Mouse (Mus musculus) forebrain, embryonic 10.5 days (tissue): ENCODE measurements around the gene Ush1g. TPM values are rescaled to one million over a fixed set of nuclear protein-coding genes. Genes with fewer than 3 reads are reported as not detected.
A peak's percentile ranks its signal among the peaks of the same experiment; 100 is the strongest.

Experiments
- DNase-seq: peaks from one replicate; pipeline ENCODE4 v3.0.0-alpha.2; 2017; ENCODE audit warnings: low spot score; ENCODE audit errors: extremely low spot score
- H3K27ac ChIP-seq: fragments of 300-500 bp; sonication (generic); 2 replicates; pipeline ENCODE4 v1.5.1; 2016; ENCODE audit warnings: mild to moderate bottlenecking
- H3K27me3 ChIP-seq: fragments of 300-500 bp; sonication (generic); 2 replicates; pipeline ENCODE4 v1.6.1; 2016; ENCODE audit warnings: mild to moderate bottlenecking; ENCODE audit not compliant: poor library complexity, severe bottlenecking
- H3K36me3 ChIP-seq: fragments of 300-500 bp; sonication (generic); replicated peaks from 2 replicates; pipeline ENCODE4 v1.6.1; 2016; ENCODE audit warnings: mild to moderate bottlenecking, moderate library complexity
- H3K4me1 ChIP-seq: fragments of 300-500 bp; sonication (generic); 2 replicates; pipeline ENCODE4 v1.6.1; 2016
- H3K4me3 ChIP-seq: fragments of 300-500 bp; sonication (generic); 2 replicates; pipeline ENCODE4 v1.5.1; 2016; ENCODE audit warnings: mild to moderate bottlenecking, moderate library complexity
- H3K9me3 ChIP-seq: fragments of 300-500 bp; sonication (generic); 2 replicates; pipeline ENCODE4 v1.6.1; 2016; ENCODE audit warnings: mild to moderate bottlenecking, moderate library complexity
- WGBS: fragments of 180-500 bp; shearing (Covaris S2); methylation state at CpG from one replicate; pipeline ENCODE4 v1.1.7; 2016; 5-methylcytosine and 5-hydroxymethylcytosine counted together
- polyA plus RNA-seq: library from polyadenylated mRNA; unstranded; fragments of >200 nt; fragmentation: Nextera tagmentation; extraction: Ambion mirVana; gene quantifications from 2 replicates; pipeline ENCODE4 v1.2.1, GENCODE M21; 2016

Gene Ush1g
- polyA plus RNA-seq, 1 experiment from 2014 or later = not detected

- no peak overlapping the region for H3K4me3 ChIP-seq
- DNase-seq = no peak
- peaks cover 39% of the 10 kb centered on the region for H3K4me1 ChIP-seq
- peaks cover 11% of the 10 kb centered on the region for H3K36me3 ChIP-seq
- no peaks in the 10 kb centered on the region for H3K9me3 ChIP-seq
- no peak overlapping the region for H3K27ac ChIP-seq
- WGBS = 83% methylated on average over 4 of the region's 4 CpGs
- peaks cover 63% of the 10 kb centered on the region for H3K27me3 ChIP-seq
Observed at GRCm38 (mm10) chr11:115349976-115350375, 28.1 kb upstream of the Ush1g start.

DNA sequence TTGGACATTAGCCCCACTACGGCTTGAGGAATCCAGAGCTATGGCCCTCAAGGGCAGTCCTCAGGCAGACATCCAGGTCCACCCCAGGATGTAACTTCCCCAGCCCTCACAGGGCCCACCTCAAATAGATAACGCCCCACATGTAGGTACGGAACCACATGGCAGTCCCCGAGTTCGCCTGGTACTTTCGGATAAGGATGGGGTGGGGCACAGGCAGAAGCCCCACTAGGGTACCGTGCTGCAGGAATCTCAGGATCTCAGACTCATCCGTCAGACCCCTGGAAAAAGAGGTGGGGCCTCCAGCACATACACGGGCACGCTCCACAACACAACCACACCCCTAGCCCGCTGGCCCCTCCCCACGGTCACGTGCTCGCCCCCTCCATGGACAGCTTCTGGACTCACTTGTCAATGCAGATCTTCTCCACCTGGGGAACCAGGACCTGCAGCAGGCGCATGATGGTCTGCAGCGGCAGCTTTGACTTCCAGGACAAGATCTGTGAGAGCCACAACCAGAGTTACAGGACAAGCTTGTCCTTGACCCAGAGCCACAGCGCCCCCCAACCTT is 26.9 kb upstream of the Ush1g start:
- H3K27me3 ChIP-seq = peaks cover 68% of the 10 kb centered on the region
- H3K4me3 ChIP-seq = no peak overlapping the region
- no peaks in the 10 kb centered on the region for H3K9me3 ChIP-seq
- peaks cover 11% of the 10 kb centered on the region for H3K36me3 ChIP-seq
- WGBS = 64% methylated on average over 17 of the region's 17 CpGs
- H3K4me1 ChIP-seq = peaks cover 38% of the 10 kb centered on the region
- no peak for DNase-seq
- no peak overlapping the region for H3K27ac ChIP-seq

GRCm38 (mm10) chr11:115345515-115345914 is 23.7 kb upstream of the Ush1g start:
- Histone ChIP-seq H3K4me3 (no peak overlapping the region), H3K27me3 (peaks cover 68% of the 10 kb centered on the region), H3K36me3 (no peaks in the 10 kb centered on the region), H3K4me1 (peaks cover 38% of the 10 kb centered on the region), H3K27ac (no peak overlapping the region), H3K9me3 (no peaks in the 10 kb centered on the region)
- WGBS = 47% methylated on average over 7 of the region's 7 CpGs
- no peak for DNase-seq

- H3K9me3 ChIP-seq = no peaks in the 10 kb centered on the region
- peaks cover 68% of the 10 kb centered on the region for H3K27me3 ChIP-seq
- no peak overlapping the region for H3K27ac ChIP-seq
- H3K4me1 ChIP-seq = peaks cover 38% of the 10 kb centered on the region
- H3K4me3 ChIP-seq = no peak overlapping the region
- no peaks in the 10 kb centered on the region for H3K36me3 ChIP-seq
- no peak for DNase-seq
- 11% methylated on average over 12 of the region's 12 CpGs for WGBS
Observed at GRCm38 (mm10) chr11:115344967-115345366, 23.1 kb upstream of the Ush1g start.

DNA sequence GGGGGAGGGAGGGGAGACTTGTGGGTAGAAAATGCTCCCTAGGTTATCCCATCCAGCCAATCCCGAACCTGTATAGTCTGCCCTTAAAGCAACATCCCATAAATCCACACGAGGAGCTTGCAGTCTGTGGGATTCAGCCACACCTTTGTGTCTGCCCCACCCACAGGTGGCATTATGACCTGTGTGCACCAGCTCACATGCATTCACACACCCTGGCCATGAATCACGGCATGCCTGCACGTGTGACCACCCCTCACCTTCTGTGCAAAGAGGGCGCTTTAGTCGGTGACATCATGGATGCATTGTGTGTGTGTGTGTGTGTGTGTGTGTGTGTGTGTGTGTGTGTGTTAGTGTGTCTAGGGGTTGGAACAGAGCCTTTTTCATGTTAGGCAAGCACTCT is 20.0 kb upstream of the Ush1g start:
- no peak for DNase-seq
- Histone ChIP-seq H3K27me3 (peaks cover 72% of the 10 kb centered on the region), H3K9me3 (no peaks in the 10 kb centered on the region), H3K4me1 (peaks cover 25% of the 10 kb centered on the region), H3K4me3 (no peak overlapping the region), H3K36me3 (no peaks in the 10 kb centered on the region), H3K27ac (no peak overlapping the region)
- WGBS = 72% methylated on average over 6 of the region's 6 CpGs

GRCm38 (mm10) chr11:115341246-115341645 is 19.4 kb upstream of the Ush1g start:
- peaks cover 20% of the 10 kb centered on the region for H3K4me1 ChIP-seq
- H3K27me3 ChIP-seq = peaks cover 72% of the 10 kb centered on the region
- no peak overlapping the region for H3K4me3 ChIP-seq
- 88% methylated on average over 2 of the region's 2 CpGs for WGBS
- DNase-seq = no peak
- H3K9me3 ChIP-seq = no peaks in the 10 kb centered on the region
- no peak overlapping the region for H3K27ac ChIP-seq
- H3K36me3 ChIP-seq = no peaks in the 10 kb centered on the region

GRCm38 (mm10) chr11:115337826-115338225 is 16.0 kb upstream of the Ush1g start:
- DNase-seq = no peak
- Histone ChIP-seq H3K9me3 (no peaks in the 10 kb centered on the region), H3K4me3 (no peak overlapping the region), H3K4me1 (peaks cover 32% of the 10 kb centered on the region), H3K27ac (no peak overlapping the region), H3K36me3 (no peaks in the 10 kb centered on the region), H3K27me3 (peaks cover 75% of the 10 kb centered on the region)
- WGBS = 67% methylated on average over 1 of the region's 1 CpGs

DNA sequence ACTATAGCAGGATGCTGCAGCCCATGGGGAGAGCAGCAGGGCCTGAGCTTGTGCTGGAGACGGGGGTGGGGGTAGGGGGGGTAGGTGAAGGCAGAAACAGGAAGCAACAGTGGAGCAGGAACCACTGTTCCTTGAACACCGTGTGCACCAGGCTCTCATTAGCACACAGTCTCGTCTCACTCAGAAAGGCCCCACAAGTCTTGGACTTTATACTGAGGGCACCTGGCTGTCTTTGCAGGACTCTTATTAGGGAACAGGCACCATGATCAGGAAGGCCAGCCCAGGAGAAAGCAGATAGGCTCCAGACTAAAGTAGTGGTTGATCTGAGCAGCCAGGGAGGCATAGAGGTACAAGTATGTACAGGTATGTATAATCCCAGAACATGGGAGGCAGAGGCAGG is 15.5 kb upstream of the Ush1g start:
- H3K9me3 ChIP-seq = no peaks in the 10 kb centered on the region
- H3K4me3 ChIP-seq = no peak overlapping the region
- peaks cover 35% of the 10 kb centered on the region for H3K4me1 ChIP-seq
- H3K27ac ChIP-seq = no peak overlapping the region
- no peak for DNase-seq
- peaks cover 79% of the 10 kb centered on the region for H3K27me3 ChIP-seq
- WGBS = 66% methylated on average over 3 of the region's 3 CpGs
- H3K36me3 ChIP-seq = no peaks in the 10 kb centered on the region

GRCm38 (mm10) chr11:115336115-115336514 is 14.3 kb upstream of the Ush1g start:
- no peaks in the 10 kb centered on the region for H3K9me3 ChIP-seq
- no peak overlapping the region for H3K4me3 ChIP-seq
- peaks cover 35% of the 10 kb centered on the region for H3K4me1 ChIP-seq
- 18% methylated on average over 6 of the region's 6 CpGs for WGBS
- no peak overlapping the region for H3K27ac ChIP-seq
- H3K36me3 ChIP-seq = no peaks in the 10 kb centered on the region
- DNase-seq = no peak
- H3K27me3 ChIP-seq = peaks cover 87% of the 10 kb centered on the region

GRCm38 (mm10) chr11:115335223-115335622 is 13.4 kb upstream of the Ush1g start:
- DNase-seq = no peak
- Histone ChIP-seq H3K9me3 (no peaks in the 10 kb centered on the region), H3K27ac (no peak overlapping the region), H3K4me1 (peaks cover 35% of the 10 kb centered on the region), H3K36me3 (no peaks in the 10 kb centered on the region), H3K4me3 (no peak overlapping the region), H3K27me3 (peaks cover 88% of the 10 kb centered on the region)
- 60% methylated on average over 12 of the region's 12 CpGs for WGBS

- no peak for DNase-seq
- peaks cover 88% of the 10 kb centered on the region for H3K27me3 ChIP-seq
- H3K4me1 ChIP-seq = peaks cover 35% of the 10 kb centered on the region
- no peak within 1 kb of the TSS for H3K27ac ChIP-seq
- WGBS = 3% methylated on average over 29 of the region's 29 CpGs
- H3K4me3 ChIP-seq = peak within 1 kb of the TSS; percentile 44
- H3K9me3 ChIP-seq = no peaks in the 10 kb centered on the region
- H3K36me3 ChIP-seq = no peaks in the 10 kb centered on the region
Observed at GRCm38 (mm10) chr11:115334531-115334930, 12.7 kb upstream of the Ush1g start, which contains the start of gene Otop3. TSS of gene Otop3 (plus strand) at chr11:115334731.

- H3K4me3 ChIP-seq = no peak overlapping the region
- H3K9me3 ChIP-seq = no peaks in the 10 kb centered on the region
- DNase-seq = no peak
- no peaks in the 10 kb centered on the region for H3K36me3 ChIP-seq
- peaks cover 90% of the 10 kb centered on the region for H3K27me3 ChIP-seq
- 75% methylated on average over 15 of the region's 15 CpGs for WGBS
- peaks cover 18% of the 10 kb centered on the region for H3K4me1 ChIP-seq
- H3K27ac ChIP-seq = no peak overlapping the region
Observed at GRCm38 (mm10) chr11:115329339-115329738, 7.5 kb upstream of the Ush1g start.

DNA sequence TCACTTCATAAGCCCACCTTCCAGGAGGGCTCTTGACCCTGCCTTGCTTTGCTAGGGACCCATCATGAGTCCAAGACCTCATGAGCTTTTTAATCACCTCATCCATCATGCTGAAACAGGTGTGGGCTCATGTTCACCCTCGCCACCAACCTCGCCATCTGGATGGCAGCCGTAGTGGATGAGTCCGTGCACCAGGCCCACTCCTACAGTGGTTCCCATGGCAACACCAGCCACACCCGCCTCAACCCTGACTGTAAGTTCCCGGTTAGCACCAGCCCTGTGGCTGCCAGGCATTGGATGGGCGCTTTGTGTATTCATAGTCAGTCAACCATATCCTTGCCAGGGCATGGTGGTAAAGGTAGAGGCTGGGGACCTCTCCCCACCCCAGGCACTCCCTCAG is 4.9 kb upstream of the Ush1g start:
- no peak overlapping the region for H3K27ac ChIP-seq
- no peaks in the 10 kb centered on the region for H3K36me3 ChIP-seq
- no peak for DNase-seq
- no peak overlapping the region for H3K4me3 ChIP-seq
- H3K27me3 ChIP-seq = peaks cover 90% of the 10 kb centered on the region
- peaks cover 18% of the 10 kb centered on the region for H3K4me1 ChIP-seq
- 79% methylated on average over 7 of the region's 7 CpGs for WGBS
- no peaks in the 10 kb centered on the region for H3K9me3 ChIP-seq

- H3K27ac ChIP-seq = no peak overlapping the region
- H3K36me3 ChIP-seq = no peaks in the 10 kb centered on the region
- peaks cover 39% of the 10 kb centered on the region for H3K4me1 ChIP-seq
- no peaks in the 10 kb centered on the region for H3K9me3 ChIP-seq
- WGBS = 30% methylated on average over 32 of the region's 32 CpGs
- DNase-seq = no peak
- H3K4me3 ChIP-seq = no peak overlapping the region; the same call in 1 of the 2 replicates
- peaks cover 94% of the 10 kb centered on the region for H3K27me3 ChIP-seq
Observed at GRCm38 (mm10) chr11:115323354-115323753, 1.5 kb upstream of the Ush1g start.
